Mouse (Mus musculus) heart, postnatal 36 days (tissue): ENCODE measurements at regions not wholly inside any gene's neighbourhood (a gene's known extent, or its start where the extent isn't known, plus 50 kb on each side); places are given as distances from the start of the nearest gene placed in this dataset.

Experiments used
- DNase-seq, 2 experiments: peaks; one replicate each; pipeline ENCODE4 v3.0.0; 2021 to 2022
- intact Hi-C: fragments of 180-260 bp; cut with DNase I; formaldehyde crosslinking; loops from one replicate; pipeline ENCODE4 v1.15.1; 2025

- intact Hi-C loops, result no loop called here
- no peak for DNase-seq
These were observed 57.8 kb upstream of the Tmem164 start for GRCm38 (mm10) chrX:142623359-142623758.

GRCm38 (mm10) chrX:142623882-142624281 lies 57.3 kb upstream of the Tmem164 start:
- intact Hi-C loops, result no loop called here
- DNase-seq, result no peak
